Mouse (Mus musculus) right cerebral cortex, postnatal 10 days (tissue): ENCODE measurements at regions not wholly inside any gene's neighbourhood (a gene's known extent, or its start where the extent isn't known, plus 50 kb on each side); places are given as distances from the start of the nearest gene placed in this dataset.

Source experiments
- DNase-seq, 2 experiments: peaks; one replicate each; pipeline ENCODE4 v3.0.0; 2021; ENCODE audit warnings: low spot score in 2 of 2

DNA sequence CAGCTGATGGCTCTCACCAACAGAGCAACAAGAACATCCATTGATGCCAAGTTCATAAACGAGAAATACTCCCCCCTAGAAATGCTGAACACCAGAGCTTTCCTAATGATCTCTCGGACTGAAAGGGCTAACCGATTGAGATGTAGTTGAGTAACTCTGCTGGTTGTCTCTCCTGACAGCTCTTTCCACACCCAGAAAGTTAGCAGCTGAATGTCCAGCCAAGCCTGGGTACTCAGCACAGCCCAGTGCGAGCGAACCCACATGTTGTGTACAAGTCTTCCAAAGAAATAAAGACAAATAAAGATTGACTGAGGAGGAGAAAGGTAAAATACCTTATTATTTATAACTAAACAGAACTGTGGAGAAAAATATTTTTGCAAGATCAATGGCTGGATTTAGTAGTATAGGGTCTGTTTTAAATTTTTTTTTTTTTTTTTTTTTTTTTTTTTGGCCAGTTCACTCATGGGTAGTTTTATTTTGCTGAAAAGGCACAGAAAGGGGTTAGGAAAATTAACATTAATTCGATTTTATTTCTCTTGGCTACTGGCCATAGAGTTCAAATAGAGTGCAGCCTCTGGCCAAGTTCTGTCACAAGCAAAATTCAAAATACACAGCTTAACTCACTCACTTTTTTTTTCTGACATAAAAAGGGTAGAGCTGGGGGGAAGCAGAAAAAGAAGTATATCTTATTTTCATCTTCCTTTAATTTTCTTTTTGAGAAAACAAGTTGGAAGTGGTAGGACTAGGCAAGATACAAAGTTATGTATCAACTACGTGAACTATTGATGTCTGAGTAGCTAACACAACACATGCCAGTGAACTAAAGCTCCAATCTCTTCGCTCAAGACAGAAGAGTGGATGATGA, 261.2 kb upstream of the Npvf start:
- DNase-seq: no peak

DNA sequence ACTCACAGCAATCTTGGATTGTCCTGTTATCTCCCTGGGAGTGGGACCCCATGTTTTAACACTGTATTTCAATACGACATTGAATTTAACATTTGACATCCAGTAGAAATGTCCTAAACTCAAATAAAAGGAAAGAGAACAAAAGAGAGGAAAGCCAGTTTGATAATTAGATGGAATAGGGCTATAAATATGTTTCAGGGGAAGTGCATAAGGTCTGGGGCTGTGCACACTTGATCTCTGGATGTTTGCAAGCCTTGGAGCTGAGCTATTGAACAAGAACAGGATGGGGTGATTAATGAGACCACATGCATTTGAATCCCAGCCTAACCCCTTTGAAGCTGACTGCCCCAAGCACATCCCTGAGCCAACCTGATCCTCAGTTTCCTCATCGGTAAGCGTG, 264.0 kb upstream of the Npvf start:
- DNase-seq: no peak

- DNase-seq: no peak
These were observed 268.0 kb upstream of the Npvf start for GRCm38 (mm10) chr6:50922235-50922634.

GRCm38 (mm10) chr6:50924571-50924970, 270.3 kb upstream of the Npvf start:
- DNase-seq: no peak

GRCm38 (mm10) chr6:50924998-50925397, 270.8 kb upstream of the Npvf start:
- DNase-seq: no peak

DNA sequence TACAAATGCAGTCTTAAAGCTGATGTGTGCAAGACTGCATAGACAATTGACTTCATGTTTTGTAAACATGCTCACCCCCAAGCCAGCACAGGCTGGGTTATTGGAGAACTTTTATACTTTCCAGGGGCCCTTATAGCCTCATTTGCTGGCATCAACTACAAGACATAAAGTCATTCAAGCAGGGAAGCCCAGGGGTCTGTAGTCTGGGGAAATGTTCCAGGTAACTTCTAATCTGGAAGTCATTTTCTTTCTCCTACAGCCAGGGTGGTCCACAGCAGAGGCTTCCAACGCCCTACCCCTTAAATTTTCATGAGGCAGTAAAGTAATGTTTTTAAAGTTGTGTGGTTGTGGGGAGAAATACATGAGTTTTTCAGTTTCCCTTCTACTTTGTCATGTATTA, 272.1 kb upstream of the Npvf start:
- DNase-seq: no peak

- no peak for DNase-seq
These were observed 275.3 kb upstream of the Npvf start for GRCm38 (mm10) chr6:50929503-50929902.

- no peak for DNase-seq
These were observed 279.3 kb upstream of the Npvf start for GRCm38 (mm10) chr6:50933510-50933909.

GRCm38 (mm10) chr6:50934245-50934644, 280.0 kb upstream of the Npvf start:
- peak; percentile 58 to 71 for DNase-seq

DNA sequence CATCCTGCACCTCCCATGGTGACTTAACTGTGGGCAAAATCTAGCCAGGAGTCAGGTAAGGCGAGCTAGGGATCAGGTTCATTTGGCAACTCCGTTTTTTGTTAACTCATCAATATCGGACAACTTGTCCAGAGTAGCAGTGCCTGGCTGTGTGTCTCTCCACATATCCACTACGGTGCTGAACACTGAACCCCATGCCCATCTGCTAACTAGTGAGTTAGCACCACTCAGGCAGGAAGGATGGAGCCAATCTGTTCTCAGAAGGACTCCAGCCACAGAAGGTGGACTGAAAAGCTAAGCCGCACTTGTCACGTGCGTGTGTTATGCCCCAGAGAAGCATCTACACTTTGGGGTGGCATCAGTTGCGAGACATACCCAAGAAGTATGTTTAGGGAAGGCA, 282.1 kb upstream of the Npvf start:
- DNase-seq: no peak

GRCm38 (mm10) chr6:50937094-50937493, 282.9 kb upstream of the Npvf start:
- peak; percentile 72 to 81 for DNase-seq

DNA sequence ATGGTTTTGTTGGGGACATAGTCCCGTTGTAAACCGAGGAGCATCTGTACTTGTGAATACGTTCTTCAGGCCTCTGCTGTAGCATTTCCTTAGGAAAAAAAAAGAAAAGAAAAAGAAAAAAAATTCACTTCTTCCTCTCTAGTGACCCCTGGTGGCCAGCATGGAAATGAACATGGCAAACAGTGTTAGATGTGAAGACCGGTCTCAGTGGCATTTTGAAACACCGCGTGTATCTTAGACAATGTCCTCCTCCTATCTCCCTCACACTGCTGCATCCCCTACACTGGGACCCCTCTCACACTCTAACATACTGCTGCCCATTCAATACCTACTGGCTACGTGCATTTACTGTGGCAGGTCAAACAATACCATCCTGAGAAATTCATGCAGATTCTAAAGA, 284.6 kb upstream of the Npvf start:
- DNase-seq: peak in 1 of 2 experiments; percentile 57

GRCm38 (mm10) chr6:50939440-50939839, 285.2 kb upstream of the Npvf start:
- DNase-seq: no peak

GRCm38 (mm10) chr6:50940118-50940517, 285.9 kb upstream of the Npvf start:
- DNase-seq: no peak

GRCm38 (mm10) chr6:50940641-50941398, 286.6 kb upstream of the Npvf start:
- no peak for DNase-seq

DNA sequence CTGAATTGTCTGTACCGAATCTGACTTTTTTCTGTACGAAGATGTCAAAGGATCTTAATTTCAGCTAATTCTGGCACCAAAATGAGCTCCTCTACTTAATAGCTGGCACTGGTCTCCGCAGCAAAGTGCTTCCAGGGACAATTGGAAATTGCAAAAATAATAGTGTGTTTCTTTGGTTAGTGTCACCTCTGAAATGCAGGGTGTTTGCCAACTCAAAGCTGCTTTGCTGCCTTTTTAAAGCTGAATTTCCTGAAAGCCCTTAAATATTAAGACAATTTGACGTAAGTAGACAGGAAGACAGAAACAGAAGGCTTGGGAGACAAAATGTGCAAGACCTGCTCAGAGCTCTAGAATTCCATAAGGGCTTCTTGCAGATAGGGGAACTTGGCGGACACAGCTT, 288.5 kb upstream of the Npvf start:
- DNase-seq: no peak

DNA sequence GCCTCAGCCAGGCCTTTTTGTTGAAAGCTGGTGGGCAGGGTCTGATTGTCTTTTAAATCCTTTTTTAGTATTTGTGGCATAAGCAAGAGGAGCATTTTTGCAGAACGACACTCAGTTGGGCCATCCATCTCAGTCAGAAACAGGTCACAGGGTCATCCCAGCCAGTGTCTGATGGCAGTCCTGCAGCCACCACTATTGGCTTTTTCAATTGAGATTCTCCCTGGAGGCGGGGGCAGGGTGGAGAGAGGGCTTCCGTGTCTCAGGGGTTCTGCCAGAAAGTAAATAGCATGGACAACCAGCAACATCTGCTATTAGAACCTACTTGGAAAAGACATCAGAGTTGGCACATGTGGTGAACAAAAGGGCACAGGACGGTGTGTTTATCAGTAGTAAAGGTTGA, 293.8 kb upstream of the Npvf start:
- DNase-seq: no peak

- no peak for DNase-seq
These were observed 295.1 kb upstream of the Npvf start for GRCm38 (mm10) chr6:50949361-50949760.

DNA sequence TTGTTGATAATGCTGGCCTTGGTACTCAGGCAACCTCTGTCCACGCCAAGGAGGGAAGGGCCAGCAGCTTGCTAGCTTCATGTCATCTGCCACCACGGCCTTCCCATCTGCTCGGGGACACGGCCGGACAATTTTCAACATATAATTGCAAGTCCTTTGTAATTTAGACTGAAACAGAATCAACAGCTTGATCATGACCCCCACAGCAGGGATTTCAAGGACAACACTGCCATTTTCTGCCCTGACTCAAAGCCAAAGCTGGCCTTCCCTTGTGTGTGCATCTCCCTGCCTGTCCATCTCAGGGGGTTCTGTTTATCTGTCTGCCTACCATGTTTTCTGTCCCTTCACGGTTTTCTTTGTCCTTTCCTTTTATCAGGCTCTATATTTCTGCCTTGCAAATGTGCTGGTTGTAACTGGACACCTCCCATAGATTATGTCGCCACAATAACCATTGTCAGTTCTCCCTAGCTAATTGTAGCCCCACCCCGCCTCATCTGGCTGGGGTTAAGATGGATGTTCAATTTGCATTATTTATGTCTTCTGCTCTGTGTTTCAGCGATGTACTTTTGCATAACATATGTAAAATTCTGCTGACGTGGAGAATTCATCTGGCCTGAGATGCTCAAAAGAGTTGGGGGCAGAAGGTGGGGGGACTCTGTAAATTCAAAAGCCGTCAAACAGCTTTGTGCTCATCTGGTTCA, 295.8 kb upstream of the Npvf start:
- no peak for DNase-seq

DNA sequence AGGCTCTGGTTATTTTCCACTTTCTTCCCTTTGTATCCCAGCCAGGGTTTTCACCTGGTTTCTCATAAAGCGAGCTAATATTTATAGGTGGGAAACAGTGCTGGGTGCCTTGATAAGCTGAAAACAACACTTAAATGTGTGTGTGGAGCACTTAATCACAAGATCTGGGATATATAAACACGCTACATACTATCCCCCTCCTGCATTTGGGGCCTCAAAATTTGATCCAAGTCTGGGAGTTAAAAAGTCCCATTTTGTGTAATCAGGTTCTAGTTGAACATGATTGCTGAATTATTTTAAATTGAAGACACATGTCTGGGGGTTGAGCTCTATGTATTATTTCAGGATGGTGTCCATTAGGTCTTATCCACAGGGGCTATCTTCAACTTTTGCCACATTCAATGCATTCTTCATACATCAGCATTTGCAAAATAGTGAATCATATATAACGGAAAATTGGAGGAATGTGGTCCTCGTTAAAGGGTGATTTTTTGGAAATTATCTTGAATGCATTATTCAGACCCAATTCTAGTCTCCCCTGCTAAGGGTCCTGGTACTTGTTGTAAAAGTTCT, 303.2 kb upstream of the Npvf start:
- DNase-seq: no peak

- no peak for DNase-seq
These were observed 306.1 kb upstream of the Npvf start for GRCm38 (mm10) chr6:50960341-50960740.

- no peak for DNase-seq
These were observed 307.4 kb upstream of the Npvf start for GRCm38 (mm10) chr6:50961592-50961991.
